Mouse (Mus musculus): ENCODE results near the gene Ptpn7. TPM values are rescaled to one million over a fixed set of nuclear protein-coding genes. Genes with fewer than 3 reads are reported as not detected.
A peak's percentile ranks its signal among the peaks of the same experiment; 100 is the strongest.
"Not testable (repeated sequence)": the region's sequence is repeated elsewhere in the genome, so short reads cannot be mapped to it uniquely, and the experiment has no call there.

The Ptpn7 gene
- polyA plus RNA-seq, 1 experiment from 2014 or later = 1.8 TPM

DNA sequence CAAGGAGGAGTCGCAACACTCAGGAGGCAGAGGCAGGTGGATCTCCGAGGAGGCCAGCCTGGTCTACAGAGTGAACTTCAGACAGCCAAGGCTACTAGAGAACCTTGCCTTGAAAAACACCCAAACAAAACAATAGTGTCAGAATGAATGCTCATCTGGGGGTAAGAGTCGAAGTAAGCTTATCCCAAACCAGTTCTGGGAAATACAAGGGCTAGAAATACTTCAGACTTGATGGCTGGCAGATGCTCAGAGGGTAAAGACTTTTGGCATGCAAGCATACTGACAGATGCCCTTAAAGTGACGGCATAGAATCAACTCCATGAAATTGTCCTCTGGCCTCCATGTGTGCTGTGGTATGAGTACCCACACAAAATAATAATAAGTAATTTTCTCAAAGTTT, 56.7 kb downstream of the Ptpn7 start:
- Histone ChIP-seq H3K9me3 (ENCODE audit: control insufficient read depth, low read length) (no peaks in the 10 kb centered on the region), H3K36me3 (ENCODE audit: control insufficient read depth, insufficient read depth, low read length) (no peaks in the 10 kb centered on the region), H3K9ac (ENCODE audit: low read length) (no peak overlapping the region), H3K4me2 (ENCODE audit: low read depth, low read length, severe bottlenecking) (no peak overlapping the region), H3K4me1 (replicated peaks; ENCODE audit: control insufficient read depth, insufficient read depth, low read length) (no peaks in the 10 kb centered on the region), H3K27me3 (ENCODE audit: control insufficient read depth, insufficient read depth, low read length) (no peaks in the 10 kb centered on the region), H3K27ac (ENCODE audit: low read depth, low read length) (no peak overlapping the region), H3K4me3 (ENCODE audit: low read depth, low read length) (no peak overlapping the region)
- ATAC-seq (replicated peaks; ENCODE audit: low FRiP score) (no peak), DNase-seq (ENCODE audit: low spot score) (no peak)
- 90% methylated on average over 4 of the region's 4 CpGs for WGBS

DNA sequence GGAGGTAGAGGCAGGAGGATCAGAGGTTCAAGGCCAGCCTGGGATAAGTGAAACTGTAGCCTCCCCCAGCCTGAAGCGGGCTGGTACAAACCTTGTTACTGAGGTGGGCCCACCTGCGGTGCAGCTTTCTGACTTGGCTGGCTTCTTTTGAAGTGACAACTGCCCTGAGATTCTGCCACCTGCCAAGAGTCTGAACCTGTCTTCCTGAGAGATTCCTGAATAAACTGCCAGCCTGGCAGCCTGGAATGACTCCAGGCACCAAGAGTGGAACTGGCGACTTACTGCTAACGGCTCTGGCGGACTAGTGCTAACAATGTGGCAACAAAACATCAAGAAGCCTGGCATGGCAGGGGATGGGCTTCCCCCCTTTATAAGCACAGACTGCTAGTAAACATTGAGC, 61.8 kb downstream of the Ptpn7 start:
- peak; percentile 38 for DNase-seq (ENCODE audit: low spot score)
- H3K4me3 ChIP-seq (ENCODE audit: low read depth, low read length); H3K9ac ChIP-seq (ENCODE audit: low read length); H3K4me1 ChIP-seq (replicated peaks; ENCODE audit: control insufficient read depth, insufficient read depth, low read length); ATAC-seq (replicated peaks; ENCODE audit: low FRiP score); H3K4me2 ChIP-seq (ENCODE audit: low read depth, low read length, severe bottlenecking); H3K36me3 ChIP-seq (ENCODE audit: control insufficient read depth, insufficient read depth, low read length); H3K27ac ChIP-seq (ENCODE audit: low read depth, low read length); H3K9me3 ChIP-seq (ENCODE audit: control insufficient read depth, low read length); H3K27me3 ChIP-seq (ENCODE audit: control insufficient read depth, insufficient read depth, low read length): not testable (repeated sequence)
- 74% methylated on average over 5 of the region's 5 CpGs for WGBS

Other genes with a start within 250 kb of the Ptpn7 start
- gene Ppp1r12b, start 176.8 kb upstream of the Ptpn7 start, polyA plus RNA-seq (2014; fragmentation: Nextera tagmentation; extraction: Ambion mirVana) = 12.2 and 14.0 TPM in 2 replicates
- gene Ube2t, start 170.1 kb upstream of the Ptpn7 start, polyA plus RNA-seq (2014; fragmentation: Nextera tagmentation; extraction: Ambion mirVana) = 53.4 and 56.5 TPM in 2 replicates
- gene Lgr6, start 27.4 kb upstream of the Ptpn7 start, polyA plus RNA-seq (2014; fragmentation: Nextera tagmentation; extraction: Ambion mirVana) = 0.17 and 0.32 TPM in 2 replicates
- gene Arl8a, start 14.1 kb downstream of the Ptpn7 start, polyA plus RNA-seq (2014; fragmentation: Nextera tagmentation; extraction: Ambion mirVana) = 67.9 and 73.5 TPM in 2 replicates
- gene Gpr37l1, start 35.0 kb downstream of the Ptpn7 start, polyA plus RNA-seq (2014; fragmentation: Nextera tagmentation; extraction: Ambion mirVana) = not detected in 2 replicates
- 0.83 and 0.97 TPM in 2 replicates for gene Elf3, start 125.9 kb downstream of the Ptpn7 start, polyA plus RNA-seq (2014; fragmentation: Nextera tagmentation; extraction: Ambion mirVana)
- gene Rnpep, start 151.4 kb downstream of the Ptpn7 start, polyA plus RNA-seq (2014; fragmentation: Nextera tagmentation; extraction: Ambion mirVana) = 96.0 and 100 TPM in 2 replicates
- gene Timm17a, start 181.1 kb downstream of the Ptpn7 start, polyA plus RNA-seq (2014; fragmentation: Nextera tagmentation; extraction: Ambion mirVana) = 165 and 167 TPM in 2 replicates
- gene Lmod1, start 192.1 kb downstream of the Ptpn7 start, polyA plus RNA-seq (2014; fragmentation: Nextera tagmentation; extraction: Ambion mirVana) = 0.67 and 0.68 TPM in 2 replicates
- gene Shisa4, start 242.5 kb downstream of the Ptpn7 start, polyA plus RNA-seq (2014; fragmentation: Nextera tagmentation; extraction: Ambion mirVana) = 50.3 and 58.7 TPM in 2 replicates

All from forebrain, embryonic 11.5 days (tissue).